Mouse (Mus musculus) embryonic facial prominence, embryonic 10.5 days (tissue): Measurements from ENCODE around the gene Mrtfb. TPM values are rescaled to one million over a fixed set of nuclear protein-coding genes. Genes with fewer than 3 reads are reported as not detected.

Experiments used
- DNase-seq: peaks from one replicate; pipeline ENCODE4 v3.0.0-alpha.2; 2017; ENCODE audit warnings: low spot score
- H3K27ac ChIP-seq: fragments of 300-500 bp; sonication (generic); replicated peaks from 2 replicates; pipeline ENCODE4 v1.5.1; 2016; ENCODE audit warnings: mild to moderate bottlenecking
- H3K27me3 ChIP-seq: fragments of 300-500 bp; sonication (generic); replicated peaks from 2 replicates; pipeline ENCODE4 v1.6.1; 2016; ENCODE audit warnings: low read depth, mild to moderate bottlenecking; ENCODE audit not compliant: poor library complexity, severe bottlenecking
- H3K36me3 ChIP-seq: fragments of 300-500 bp; sonication (generic); replicated peaks from 2 replicates; pipeline ENCODE4 v1.6.1; 2016; ENCODE audit warnings: mild to moderate bottlenecking, moderate library complexity
- H3K4me1 ChIP-seq: fragments of 300-500 bp; sonication (generic); 2 replicates; pipeline ENCODE4 v1.6.1; 2016
- H3K4me3 ChIP-seq: fragments of 300-500 bp; sonication (generic); 2 replicates; pipeline ENCODE4 v1.5.1; 2016; ENCODE audit warnings: mild to moderate bottlenecking, moderate library complexity
- H3K9me3 ChIP-seq: fragments of 300-500 bp; sonication (generic); 2 replicates; pipeline ENCODE4 v1.6.1; 2016; ENCODE audit warnings: mild to moderate bottlenecking
- WGBS: fragments of 180-500 bp; shearing (Covaris S2); methylation state at CpG from one replicate; pipeline ENCODE4 v1.1.7; 2016; 5-methylcytosine and 5-hydroxymethylcytosine counted together
- polyA plus RNA-seq: library from polyadenylated mRNA; unstranded; fragments of >200 nt; fragmentation: Nextera tagmentation; extraction: Ambion mirVana; gene quantifications from 2 replicates; pipeline ENCODE4 v1.2.1, GENCODE M21; 2016

Gene Mrtfb
- polyA plus RNA-seq, 1 experiment from 2014 or later, result 22.2 TPM

- no peak for DNase-seq
- Histone ChIP-seq H3K9me3 (no peaks in the 10 kb centered on the region), H3K27ac (no peak overlapping the region), H3K36me3 (peaks cover 6% of the 10 kb centered on the region), H3K4me1 (no peaks in the 10 kb centered on the region), H3K27me3 (no peaks in the 10 kb centered on the region), H3K4me3 (no peak overlapping the region)
- WGBS, result 65% methylated on average over 1 of the region's 1 CpGs
These were observed 41.6 kb downstream of the Mrtfb start for GRCm38 (mm10) chr16:13297860-13298259.

GRCm38 (mm10) chr16:13298991-13299390 is 42.7 kb downstream of the Mrtfb start:
- Histone ChIP-seq H3K36me3 (peaks cover 6% of the 10 kb centered on the region), H3K4me1 (no peaks in the 10 kb centered on the region), H3K4me3 (no peak overlapping the region), H3K27me3 (no peaks in the 10 kb centered on the region), H3K9me3 (no peaks in the 10 kb centered on the region), H3K27ac (no peak overlapping the region)
- no peak for DNase-seq
- WGBS, result 77% methylated on average over 2 of the region's 2 CpGs

GRCm38 (mm10) chr16:13306065-13306695 is 49.9 kb downstream of the Mrtfb start:
- 80% methylated on average over 3 of the region's 3 CpGs for WGBS
- H3K36me3 ChIP-seq, result no peaks in the 10 kb centered on the region
- H3K9me3 ChIP-seq, result no peaks in the 10 kb centered on the region
- H3K27me3 ChIP-seq, result no peaks in the 10 kb centered on the region
- H3K27ac ChIP-seq, result no peak overlapping the region
- H3K4me3 ChIP-seq, result no peak overlapping the region
- H3K4me1 ChIP-seq, result peaks cover 24% of the 10 kb centered on the region
- DNase-seq, result no peak

GRCm38 (mm10) chr16:13310096-13310683 is 53.9 kb downstream of the Mrtfb start:
- 67% methylated on average over 1 of the region's 1 CpGs for WGBS
- no peaks in the 10 kb centered on the region for H3K27me3 ChIP-seq
- H3K4me1 ChIP-seq, result peaks cover 16% of the 10 kb centered on the region
- no peak overlapping the region for H3K27ac ChIP-seq
- H3K9me3 ChIP-seq, result no peaks in the 10 kb centered on the region
- peaks cover 7% of the 10 kb centered on the region for H3K36me3 ChIP-seq
- DNase-seq, result no peak
- no peak overlapping the region for H3K4me3 ChIP-seq

GRCm38 (mm10) chr16:13311374-13311773 is 55.1 kb downstream of the Mrtfb start:
- WGBS, result 88% methylated on average over 1 of the region's 1 CpGs
- peaks cover 7% of the 10 kb centered on the region for H3K36me3 ChIP-seq
- no peaks in the 10 kb centered on the region for H3K27me3 ChIP-seq
- H3K4me1 ChIP-seq, result peaks cover 7% of the 10 kb centered on the region
- H3K9me3 ChIP-seq, result no peaks in the 10 kb centered on the region
- no peak overlapping the region for H3K27ac ChIP-seq
- H3K4me3 ChIP-seq, result no peak overlapping the region
- no peak for DNase-seq

GRCm38 (mm10) chr16:13313096-13313719 is 56.9 kb downstream of the Mrtfb start:
- whole genome bisulfite sequencing, result 93% methylated on average over 5 of the region's 5 CpGs
- no peaks in the 10 kb centered on the region for H3K9me3 ChIP-seq
- no peak overlapping the region for H3K4me3 ChIP-seq
- H3K36me3 ChIP-seq, result peaks cover 7% of the 10 kb centered on the region
- H3K27ac ChIP-seq, result no peak overlapping the region
- H3K4me1 ChIP-seq, result no peaks in the 10 kb centered on the region
- DNase-seq, result no peak
- H3K27me3 ChIP-seq, result no peaks in the 10 kb centered on the region

- H3K27me3 ChIP-seq, result no peaks in the 10 kb centered on the region
- no peaks in the 10 kb centered on the region for H3K9me3 ChIP-seq
- DNase-seq, result no peak
- WGBS, result 50% methylated on average over 6 of the region's 6 CpGs
- H3K4me1 ChIP-seq, result peaks cover 6% of the 10 kb centered on the region; the same call in 1 of the 2 replicates
- no peak overlapping the region for H3K4me3 ChIP-seq
- peaks cover 14% of the 10 kb centered on the region for H3K36me3 ChIP-seq
- H3K27ac ChIP-seq, result no peak overlapping the region
These were observed 67.5 kb downstream of the Mrtfb start for GRCm38 (mm10) chr16:13323751-13324150.

- H3K4me3 ChIP-seq, result no peak overlapping the region
- no peak overlapping the region for H3K27ac ChIP-seq
- no peaks in the 10 kb centered on the region for H3K9me3 ChIP-seq
- peaks cover 14% of the 10 kb centered on the region for H3K36me3 ChIP-seq
- peaks cover 6% of the 10 kb centered on the region; the same call in 1 of the 2 replicates for H3K4me1 ChIP-seq
- DNase-seq, result no peak
- WGBS, result 95% methylated on average over 3 of the region's 3 CpGs
- H3K27me3 ChIP-seq, result no peaks in the 10 kb centered on the region
These were observed 70.3 kb downstream of the Mrtfb start for GRCm38 (mm10) chr16:13326622-13327021.

GRCm38 (mm10) chr16:13328646-13329045 is 72.4 kb downstream of the Mrtfb start:
- no peaks in the 10 kb centered on the region for H3K9me3 ChIP-seq
- DNase-seq, result no peak
- H3K4me3 ChIP-seq, result no peak overlapping the region
- WGBS, result 90% methylated on average over 4 of the region's 4 CpGs
- H3K27ac ChIP-seq, result no peak overlapping the region
- H3K27me3 ChIP-seq, result no peaks in the 10 kb centered on the region
- peaks cover 2% of the 10 kb centered on the region; the same call in 1 of the 2 replicates for H3K4me1 ChIP-seq
- H3K36me3 ChIP-seq, result peaks cover 14% of the 10 kb centered on the region

GRCm38 (mm10) chr16:13329640-13330039 is 73.4 kb downstream of the Mrtfb start:
- no peak for DNase-seq
- Histone ChIP-seq H3K36me3 (peaks cover 14% of the 10 kb centered on the region), H3K4me3 (no peak overlapping the region), H3K27me3 (no peaks in the 10 kb centered on the region), H3K4me1 (no peaks in the 10 kb centered on the region; the same call in 1 of the 2 replicates), H3K27ac (no peak overlapping the region), H3K9me3 (no peaks in the 10 kb centered on the region)
- WGBS, result 86% methylated on average over 3 of the region's 3 CpGs

GRCm38 (mm10) chr16:13330221-13330659 is 74.0 kb downstream of the Mrtfb start:
- H3K4me1 ChIP-seq, result no peaks in the 10 kb centered on the region; the same call in 1 of the 2 replicates
- H3K27ac ChIP-seq, result no peak overlapping the region
- DNase-seq, result no peak
- H3K36me3 ChIP-seq, result peaks cover 14% of the 10 kb centered on the region
- no peaks in the 10 kb centered on the region for H3K9me3 ChIP-seq
- no peaks in the 10 kb centered on the region for H3K27me3 ChIP-seq
- H3K4me3 ChIP-seq, result no peak overlapping the region
- WGBS, result 77% methylated on average over 6 of the region's 6 CpGs

- no peaks in the 10 kb centered on the region for H3K9me3 ChIP-seq
- no peak overlapping the region for H3K27ac ChIP-seq
- DNase-seq, result no peak
- H3K4me3 ChIP-seq, result no peak overlapping the region
- peaks cover 8% of the 10 kb centered on the region for H3K36me3 ChIP-seq
- no peaks in the 10 kb centered on the region for H3K27me3 ChIP-seq
- no peaks in the 10 kb centered on the region; the same call in 1 of the 2 replicates for H3K4me1 ChIP-seq
- 66% methylated on average over 3 of the region's 3 CpGs for WGBS
These were observed 75.6 kb downstream of the Mrtfb start for GRCm38 (mm10) chr16:13331898-13332297.

GRCm38 (mm10) chr16:13332536-13332935 is 76.3 kb downstream of the Mrtfb start:
- H3K27ac ChIP-seq, result no peak overlapping the region
- peaks cover 1% of the 10 kb centered on the region for H3K36me3 ChIP-seq
- no peak overlapping the region for H3K4me3 ChIP-seq
- no peaks in the 10 kb centered on the region for H3K27me3 ChIP-seq
- no peaks in the 10 kb centered on the region for H3K9me3 ChIP-seq
- 91% methylated on average over 2 of the region's 2 CpGs for WGBS
- no peaks in the 10 kb centered on the region; the same call in 1 of the 2 replicates for H3K4me1 ChIP-seq
- no peak for DNase-seq
